Mouse (Mus musculus): Measurements from ENCODE around the gene Agbl4. TPM values are rescaled to one million over a fixed set of nuclear protein-coding genes. Genes with fewer than 3 reads are reported as not detected.

Gene Agbl4
- total RNA-seq, 1 experiment = not detected

- no peak overlapping the region for H3K4me3 ChIP-seq (ENCODE audit: insufficient read depth in 1 of 2, low read depth in 1 of 2, low read length in 2 of 2, poor library complexity in 1 of 2, severe bottlenecking in 1 of 2)
- no peak overlapping the region for H3K27ac ChIP-seq (ENCODE audit: insufficient read depth, low read depth, low read length, poor library complexity, severe bottlenecking)
- H3K4me1 ChIP-seq (ENCODE audit: control insufficient read depth in 2 of 2, insufficient read depth in 2 of 2, low read length in 2 of 2, poor library complexity in 1 of 2) = 0 out of 4 replicates have a peak, but pooled peaks cover 0 to 3% of the 10 kb centered on the region in 2 experiments
- no peak for DNase-seq (ENCODE audit: low read depth, low spot score)
- no peaks in the 10 kb centered on the region for H3K36me3 ChIP-seq (ENCODE audit: control insufficient read depth, insufficient read depth, low read length, poor library complexity, severe bottlenecking)
- in situ Hi-C loops (cut with MboI; ENCODE audit: low sequenced_read_pairs in 2 of 2, unreplicated experiment in 2 of 2) = no loop called here
- no peaks in the 10 kb centered on the region for H3K9me3 ChIP-seq (ENCODE audit: control insufficient read depth, insufficient read depth, low read depth, low read length)
- H3K9ac ChIP-seq (ENCODE audit: insufficient read depth, low read depth, low read length, poor library complexity, severe bottlenecking) = no peak overlapping the region
- TF ChIP-seq MAFK (IDR thresholded peaks at IDR 0.05; ENCODE audit: insufficient read depth, low read depth, low read length) = no peak
- no peak for TF ChIP-seq HCFC1 (IDR thresholded peaks at IDR 0.05; ENCODE audit: borderline replicate concordance, insufficient read depth, low read length)
- TF ChIP-seq CHD2 (IDR thresholded peaks at IDR 0.05; ENCODE audit: low read depth, low read length) = no peak
- no peak for TF ChIP-seq ZNF384 (IDR thresholded peaks at IDR 0.05; ENCODE audit: low read depth, low read length)
- no peak for TF ChIP-seq ZC3H11A (IDR thresholded peaks at IDR 0.05; ENCODE audit: borderline replicate concordance, low read depth, low read length)
Measured at GRCm38 (mm10) chr4:111441709-111442108, 1044.2 kb downstream of the Agbl4 start.

DNA sequence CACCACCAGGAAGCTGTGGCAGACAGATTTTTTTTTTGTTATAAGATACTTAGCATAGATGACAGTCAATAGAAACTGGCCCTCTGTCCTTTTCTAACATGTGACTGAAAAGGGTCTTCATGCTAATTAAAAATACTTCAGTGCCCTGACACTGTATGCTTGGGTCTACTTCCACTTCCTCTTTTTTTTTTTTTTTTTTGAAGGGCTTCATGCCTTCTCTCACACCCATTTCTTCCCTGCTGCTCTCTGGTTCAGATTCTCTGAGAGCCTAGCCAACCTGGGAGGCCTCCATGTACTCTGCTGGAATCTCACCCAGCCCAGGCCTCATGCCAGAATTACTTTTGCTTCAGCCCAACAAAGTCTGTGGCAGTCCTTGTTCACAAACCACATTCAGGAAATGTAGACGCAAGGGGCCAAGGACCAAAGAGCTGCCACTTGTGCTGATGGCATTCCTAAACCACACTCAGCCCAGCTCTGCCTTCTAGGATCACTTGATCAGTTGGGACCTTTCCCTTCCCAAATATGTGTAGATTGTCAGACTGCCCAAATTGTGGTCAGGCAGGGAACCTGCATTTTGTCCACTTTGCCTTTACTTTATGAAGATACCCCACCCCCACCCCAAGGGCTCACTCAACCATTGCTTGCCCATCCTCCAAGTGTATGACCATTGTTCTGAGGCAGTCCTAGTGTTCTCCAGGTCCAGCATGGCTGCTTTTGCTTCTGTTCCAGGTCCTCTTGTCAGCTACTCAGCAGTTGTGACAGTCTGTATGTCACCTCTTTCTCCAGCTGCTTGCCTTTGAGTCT, 1045.2 kb downstream of the Agbl4 start:
- TF ChIP-seq ZC3H11A (IDR thresholded peaks at IDR 0.05; ENCODE audit: borderline replicate concordance, low read depth, low read length) = no peak
- DNase-seq (ENCODE audit: low read depth, low spot score) = no peak

GRCm38 (mm10) chr4:111443906-111444615, 1046.6 kb downstream of the Agbl4 start:
- DNase-seq (ENCODE audit: low read depth, low spot score) = no peak
- Histone ChIP-seq H3K4me3 (ENCODE audit: insufficient read depth in 1 of 2, low read depth in 1 of 2, low read length in 2 of 2, poor library complexity in 1 of 2, severe bottlenecking in 1 of 2) (no peak overlapping the region), H3K36me3 (ENCODE audit: control insufficient read depth, insufficient read depth, low read length, poor library complexity, severe bottlenecking) (no peaks in the 10 kb centered on the region), H3K4me1 (ENCODE audit: control insufficient read depth in 2 of 2, insufficient read depth in 2 of 2, low read length in 2 of 2, poor library complexity in 1 of 2) (0 out of 4 replicates have a peak, but pooled peaks cover 0 to 3% of the 10 kb centered on the region in 2 experiments), H3K9ac (ENCODE audit: insufficient read depth, low read depth, low read length, poor library complexity, severe bottlenecking) (no peak overlapping the region), H3K9me3 (ENCODE audit: control insufficient read depth, insufficient read depth, low read depth, low read length) (no peaks in the 10 kb centered on the region), H3K27ac (ENCODE audit: insufficient read depth, low read depth, low read length, poor library complexity, severe bottlenecking) (no peak overlapping the region)
- TF ChIP-seq ZNF384 (IDR thresholded peaks at IDR 0.05; ENCODE audit: low read depth, low read length) (no peak), HCFC1 (IDR thresholded peaks at IDR 0.05; ENCODE audit: borderline replicate concordance, insufficient read depth, low read length) (no peak), MAFK (IDR thresholded peaks at IDR 0.05; ENCODE audit: insufficient read depth, low read depth, low read length) (no peak), ZC3H11A (IDR thresholded peaks at IDR 0.05; ENCODE audit: borderline replicate concordance, low read depth, low read length) (no peak), CHD2 (IDR thresholded peaks at IDR 0.05; ENCODE audit: low read depth, low read length) (no peak)
- in situ Hi-C loops (cut with MboI; ENCODE audit: low sequenced_read_pairs in 2 of 2, unreplicated experiment in 2 of 2) = no loop called here

More for the DNA sequence above, 1045.2 kb downstream of the Agbl4 start:
- no peak overlapping the region for H3K27ac ChIP-seq (ENCODE audit: insufficient read depth, low read depth, low read length, poor library complexity, severe bottlenecking)
- no peak overlapping the region for H3K4me3 ChIP-seq (ENCODE audit: insufficient read depth in 1 of 2, low read depth in 1 of 2, low read length in 2 of 2, poor library complexity in 1 of 2, severe bottlenecking in 1 of 2)
- in situ Hi-C loops (cut with MboI; ENCODE audit: low sequenced_read_pairs in 2 of 2, unreplicated experiment in 2 of 2) = no loop called here
- no peak overlapping the region for H3K9ac ChIP-seq (ENCODE audit: insufficient read depth, low read depth, low read length, poor library complexity, severe bottlenecking)
- H3K36me3 ChIP-seq (ENCODE audit: control insufficient read depth, insufficient read depth, low read length, poor library complexity, severe bottlenecking) = no peaks in the 10 kb centered on the region
- H3K9me3 ChIP-seq (ENCODE audit: control insufficient read depth, insufficient read depth, low read depth, low read length) = no peaks in the 10 kb centered on the region
- H3K4me1 ChIP-seq (ENCODE audit: control insufficient read depth in 2 of 2, insufficient read depth in 2 of 2, low read length in 2 of 2, poor library complexity in 1 of 2) = 0 out of 4 replicates have a peak, but pooled peaks cover 0 to 3% of the 10 kb centered on the region in 2 experiments

GRCm38 (mm10) chr4:111444616-111445160, 1047.2 kb downstream of the Agbl4 start:
- no peak for DNase-seq (ENCODE audit: low read depth, low spot score)
- Histone ChIP-seq H3K4me1 (ENCODE audit: control insufficient read depth in 2 of 2, insufficient read depth in 2 of 2, low read length in 2 of 2, poor library complexity in 1 of 2) (0 out of 4 replicates have a peak, but pooled peaks cover 0 to 3% of the 10 kb centered on the region in 2 experiments), H3K27ac (ENCODE audit: insufficient read depth, low read depth, low read length, poor library complexity, severe bottlenecking) (no peak overlapping the region), H3K36me3 (ENCODE audit: control insufficient read depth, insufficient read depth, low read length, poor library complexity, severe bottlenecking) (no peaks in the 10 kb centered on the region), H3K9ac (ENCODE audit: insufficient read depth, low read depth, low read length, poor library complexity, severe bottlenecking) (no peak overlapping the region), H3K4me3 (ENCODE audit: insufficient read depth in 1 of 2, low read depth in 1 of 2, low read length in 2 of 2, poor library complexity in 1 of 2, severe bottlenecking in 1 of 2) (no peak overlapping the region), H3K9me3 (ENCODE audit: control insufficient read depth, insufficient read depth, low read depth, low read length) (no peaks in the 10 kb centered on the region)
- TF ChIP-seq ZC3H11A (IDR thresholded peaks at IDR 0.05; ENCODE audit: borderline replicate concordance, low read depth, low read length) = no peak
- TF ChIP-seq HCFC1 (IDR thresholded peaks at IDR 0.05; ENCODE audit: borderline replicate concordance, insufficient read depth, low read length) = no peak
- no peak for TF ChIP-seq ZNF384 (IDR thresholded peaks at IDR 0.05; ENCODE audit: low read depth, low read length)
- TF ChIP-seq CHD2 (IDR thresholded peaks at IDR 0.05; ENCODE audit: low read depth, low read length) = no peak
- TF ChIP-seq MAFK (IDR thresholded peaks at IDR 0.05; ENCODE audit: insufficient read depth, low read depth, low read length) = no peak
- in situ Hi-C loops (cut with MboI; ENCODE audit: low sequenced_read_pairs in 2 of 2, unreplicated experiment in 2 of 2) = no loop called here

All from ES-E14 (cell line).